In the genomic region with DNA sequence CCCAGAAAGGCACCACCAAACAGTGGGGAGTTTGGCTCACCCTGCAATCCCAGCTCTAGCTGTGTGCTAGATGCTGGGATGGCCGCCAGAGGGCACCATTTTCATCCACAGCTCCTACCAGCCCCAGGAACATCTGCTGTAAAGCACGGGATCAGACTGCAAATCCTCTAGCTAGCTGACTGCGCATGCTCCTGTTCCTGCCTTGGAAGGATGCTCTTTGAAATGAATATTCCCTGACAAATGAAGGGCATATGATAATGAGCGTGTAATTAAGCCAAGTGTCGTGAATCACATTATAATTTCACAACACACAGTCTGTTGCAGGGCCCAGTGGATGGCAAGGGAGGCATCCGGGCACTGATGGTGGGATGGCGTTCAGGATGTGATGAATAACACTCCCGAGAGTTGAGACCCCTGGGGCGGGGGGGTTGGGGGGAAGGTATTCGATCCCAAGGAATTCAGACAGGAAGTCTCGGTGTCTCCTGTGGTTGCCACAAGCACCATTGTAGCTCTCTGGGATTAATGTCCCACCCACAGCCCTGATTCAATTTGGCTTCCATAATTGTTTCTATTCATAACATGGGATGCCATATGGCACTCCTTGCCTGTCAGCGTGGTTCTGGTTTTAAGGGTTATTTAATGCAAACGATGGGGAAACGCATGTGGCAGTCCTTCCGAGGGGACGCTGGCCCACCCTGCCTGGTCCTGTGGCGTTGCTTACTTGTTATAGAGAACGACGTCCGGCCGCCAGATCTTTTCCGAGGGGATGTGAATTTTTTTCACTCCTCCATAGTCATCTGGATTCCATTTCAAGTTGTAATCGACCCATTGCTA, we compare ENCODE assay signal across 7 mouse cellular contexts. TPM values are rescaled to one million over a fixed set of nuclear protein-coding genes. Genes with fewer than 3 reads are reported as not detected.
A peak's percentile ranks its signal among the peaks of the same experiment; 100 is the strongest.
DNase-seq lines count a peak whose midpoint lies in the region; ATAC-seq lines count a peak whose summit lies in the region.

No protein-coding gene starts in this region.

- 17% methylated on average over 23 of the region's 23 CpGs for WGBS in hindbrain, embryonic 12.5 days

- peak overlapping the region; percentile 28 for H3K4me3 ChIP-seq in hindbrain, embryonic 12.5 days

- DNase-seq in adipocyte (ENCODE audit: low spot score), result peak; percentile 67
- DNase-seq in cerebellum, postnatal 14 days, result peak; percentile 87 to 92
- DNase-seq in frontal cortex, postnatal 14 days (ENCODE audit: low spot score in 2 of 2), result peak; percentile 81 to 86
- peak; percentile 95 for DNase-seq in layer of hippocampus, adult 9-11 months
- peak; percentile 78 for DNase-seq in lung, postnatal 14 days
- peak; percentile 89 to 90 for DNase-seq in right cerebral cortex, adult 2 months (ENCODE audit: low spot score in 2 of 2)

- peak; percentile 92 for ATAC-seq in hindbrain, embryonic 12.5 days (ENCODE audit: low FRiP score)

- peaks cover 14% of the 10 kb centered on the region for H3K4me1 ChIP-seq in hindbrain, embryonic 12.5 days

- peaks cover 12% of the 10 kb centered on the region for H3K27me3 ChIP-seq in hindbrain, embryonic 12.5 days

- no peaks in the 10 kb centered on the region for H3K9me3 ChIP-seq in hindbrain, embryonic 12.5 days (replicated peaks)

- H3K4me2 ChIP-seq in hindbrain, embryonic 12.5 days (replicated peaks), result peak overlapping the region; percentile 50

- H3K36me3 ChIP-seq in hindbrain, embryonic 12.5 days, result no peaks in the 10 kb centered on the region

- peak overlapping the region; percentile 44; the same call in 1 of the 2 replicates for H3K9ac ChIP-seq in hindbrain, embryonic 12.5 days

- H3K27ac ChIP-seq in hindbrain, embryonic 12.5 days, result peak overlapping the region; percentile 75

RNA-seq across cellular contexts. Expression of a gene that starts 7.4 kb away (rescaled TPM):
- polyA plus RNA-seq in hindbrain, embryonic 12.5 days (2016; fragmentation: Nextera tagmentation; extraction: Ambion mirVana), result 0.74 and 2.3 TPM in 2 replicates

RNA-seq across cellular contexts. Expression of a gene that starts 43.2 kb away (rescaled TPM):
- 7.3 and 8.7 TPM in 2 replicates for polyA plus RNA-seq in hindbrain, embryonic 12.5 days (2016; fragmentation: Nextera tagmentation; extraction: Ambion mirVana)

Comparison
In these comparisons a context has a peak if more than half of its experiments do, and no peak if none do; other contexts are left out.
1. Peak in every context shown above with its lines: DNase-seq, ATAC-seq, H3K4me3 ChIP-seq and H3K27ac ChIP-seq.